Mouse (Mus musculus): Measurements from ENCODE around the gene Cdkal1.

The Cdkal1 gene

DNA sequence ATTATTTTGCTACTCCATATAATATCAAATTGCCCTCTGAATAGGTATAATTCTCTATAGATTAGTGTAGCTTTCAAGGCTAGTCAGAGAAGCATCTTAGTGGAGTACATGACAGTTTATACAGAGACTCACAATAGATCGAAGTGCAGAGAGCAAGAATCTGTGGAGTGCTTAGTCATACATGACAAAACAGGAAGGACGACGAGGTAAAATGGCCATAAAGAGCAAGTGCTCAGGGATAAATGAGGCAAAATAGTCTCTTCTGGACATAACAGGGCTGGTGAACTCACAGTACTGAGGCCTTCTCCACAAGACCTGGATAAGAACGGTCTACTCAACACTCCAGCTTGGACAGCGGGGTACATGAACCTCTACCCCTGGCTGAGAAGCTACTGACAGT lies 155.6 kb downstream of the Cdkal1 start:
- no peak for DNase-seq (ENCODE audit: low read depth, low spot score)

- DNase-seq (ENCODE audit: low read depth, low spot score): no peak
Measured at GRCm38 (mm10) chr13:29698307-29698985, 157.0 kb downstream of the Cdkal1 start.

GRCm38 (mm10) chr13:29697230-29697629 lies 158.2 kb downstream of the Cdkal1 start:
- no peak for DNase-seq (ENCODE audit: low read depth, low spot score)

GRCm38 (mm10) chr13:29690734-29691133 lies 164.7 kb downstream of the Cdkal1 start:
- DNase-seq (ENCODE audit: low read depth, low spot score): no peak

- no peak for DNase-seq (ENCODE audit: low read depth, low spot score)
Measured at GRCm38 (mm10) chr13:29688851-29689250, 166.6 kb downstream of the Cdkal1 start.

DNA sequence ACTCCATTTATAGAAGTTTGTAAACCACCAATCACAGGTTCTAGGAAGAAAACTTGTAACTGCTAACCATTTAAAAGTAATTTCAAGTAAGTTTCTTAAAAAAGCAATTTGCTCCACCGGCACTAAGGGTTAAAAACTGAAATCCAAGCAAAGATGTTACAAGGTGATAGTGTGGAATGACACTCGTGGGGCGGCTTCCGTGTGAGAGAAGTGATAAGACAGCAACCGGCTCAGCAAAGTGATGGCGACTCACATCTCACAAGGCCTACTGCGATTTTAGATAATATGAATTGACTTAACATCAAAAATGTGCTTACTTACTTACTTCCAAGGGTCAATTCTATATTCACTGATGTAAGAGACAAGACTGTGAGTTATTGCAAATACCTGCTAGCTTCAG lies 167.6 kb downstream of the Cdkal1 start:
- no peak for DNase-seq (ENCODE audit: low read depth, low spot score)

DNA sequence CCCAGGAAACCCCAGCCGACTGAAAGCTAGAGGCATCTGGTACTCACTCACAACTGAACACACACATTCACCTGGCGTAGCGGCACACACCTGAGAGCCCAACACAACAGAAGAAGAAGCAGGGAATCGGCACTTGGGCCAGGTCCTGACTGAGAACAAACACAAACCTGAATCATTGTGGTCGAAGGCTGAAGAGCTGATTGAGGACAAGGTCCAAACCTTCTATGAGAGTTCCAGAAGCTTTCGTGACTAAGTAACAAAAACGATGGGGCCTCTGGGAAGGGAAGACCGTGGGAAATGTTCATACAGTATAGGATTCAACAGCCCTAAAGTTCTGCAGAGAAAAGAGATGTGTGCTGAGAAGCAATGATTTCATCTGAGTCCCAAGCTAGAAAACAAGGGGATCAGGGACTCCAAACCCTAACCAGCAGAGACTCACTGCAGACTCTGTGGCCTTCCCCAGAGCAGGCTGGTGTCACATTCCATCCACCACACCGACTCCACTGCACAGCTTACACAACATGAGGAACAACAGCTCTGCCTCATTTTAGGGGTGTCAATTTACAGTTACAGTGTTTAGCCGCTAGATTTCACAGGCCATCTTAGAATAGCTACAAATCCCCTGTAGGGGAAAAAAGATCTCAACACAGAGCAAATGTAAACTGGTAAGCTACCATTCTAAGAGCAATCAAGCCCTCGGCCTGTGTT lies 175.8 kb downstream of the Cdkal1 start:
- no peak for DNase-seq (ENCODE audit: low read depth, low spot score)

GRCm38 (mm10) chr13:29677559-29677958 lies 177.9 kb downstream of the Cdkal1 start:
- no peak for DNase-seq (ENCODE audit: low read depth, low spot score)

GRCm38 (mm10) chr13:29670626-29671025 lies 184.8 kb downstream of the Cdkal1 start:
- no peak for DNase-seq (ENCODE audit: low read depth, low spot score)

GRCm38 (mm10) chr13:29663908-29664307 lies 191.6 kb downstream of the Cdkal1 start:
- DNase-seq (ENCODE audit: low read depth, low spot score): no peak

DNA sequence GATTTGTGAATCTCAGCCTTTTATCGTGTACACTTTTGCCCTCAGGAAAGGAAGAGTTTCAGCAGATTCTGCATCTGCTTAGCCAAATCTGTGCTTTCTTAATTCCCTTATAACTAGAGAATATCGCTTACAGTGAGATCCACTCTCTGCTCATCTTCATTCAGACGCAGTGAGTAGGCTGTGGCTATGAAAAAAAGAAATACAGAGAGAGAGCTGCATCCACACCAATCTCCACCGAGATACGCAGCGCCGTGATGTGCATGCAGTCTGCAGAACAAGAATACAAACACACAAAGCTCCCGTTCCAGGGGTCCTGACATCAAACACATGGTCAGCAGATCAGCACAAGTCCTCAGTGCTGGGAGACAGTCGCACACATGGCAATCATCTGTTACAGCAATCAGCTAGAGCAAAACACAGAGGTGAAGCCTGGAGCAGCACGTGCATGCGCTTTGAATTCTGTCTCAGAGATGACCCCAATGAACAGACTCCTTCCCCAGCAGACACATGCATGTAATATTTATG lies 199.6 kb downstream of the Cdkal1 start:
- no peak for DNase-seq (ENCODE audit: low read depth, low spot score)

- DNase-seq (ENCODE audit: low read depth, low spot score): no peak
Measured at GRCm38 (mm10) chr13:29653407-29653806, 202.1 kb downstream of the Cdkal1 start.

DNA sequence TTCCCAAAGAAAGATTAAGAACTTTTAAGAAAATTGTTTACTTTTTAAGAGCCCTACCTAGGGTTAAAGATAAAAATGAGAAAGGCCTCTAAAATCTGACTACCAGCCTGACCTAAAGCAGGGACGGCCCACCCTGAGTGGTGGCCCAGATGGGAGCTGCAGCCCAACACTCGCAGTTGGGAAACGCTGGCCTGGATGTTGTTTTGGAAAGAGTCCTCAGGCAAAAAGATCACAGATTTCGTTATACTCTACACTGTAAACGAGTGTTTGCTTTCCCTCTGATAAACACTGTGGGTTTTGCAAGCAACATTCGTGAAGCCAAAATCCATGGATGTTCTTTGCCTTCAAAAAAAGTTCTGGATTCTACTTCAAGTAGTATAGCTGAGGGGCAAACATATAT lies 202.7 kb downstream of the Cdkal1 start:
- DNase-seq (ENCODE audit: low read depth, low spot score): no peak

DNA sequence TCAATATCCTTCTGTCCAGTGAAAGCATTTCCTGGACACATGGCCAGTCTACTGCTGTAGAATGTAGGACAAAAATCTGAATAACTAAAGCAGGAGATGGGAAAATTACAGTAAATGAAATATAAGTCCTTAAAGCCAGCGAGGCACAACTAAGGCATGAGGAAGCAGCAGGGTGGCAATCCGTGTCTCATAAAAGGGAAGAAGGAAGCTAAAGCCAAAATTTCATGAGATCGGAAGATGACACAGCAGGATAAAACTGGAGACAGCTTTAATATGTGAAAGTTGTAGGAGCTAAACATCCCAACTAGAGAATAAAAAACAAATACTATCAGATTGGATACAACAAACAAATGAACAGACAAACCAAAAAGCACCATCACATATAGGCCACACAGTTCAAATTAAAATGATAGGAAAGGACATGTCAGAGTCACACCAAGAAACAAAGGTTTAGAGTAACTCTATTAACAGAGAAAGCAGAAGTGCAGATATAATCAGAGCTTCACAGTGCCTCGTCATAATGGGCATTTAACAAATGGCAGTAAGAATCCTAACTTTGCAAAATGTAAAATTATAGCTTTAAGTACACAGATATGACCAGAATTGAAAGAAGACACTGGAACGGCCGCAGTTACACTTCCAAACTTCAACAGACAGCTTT lies 204.8 kb downstream of the Cdkal1 start:
- no peak for DNase-seq (ENCODE audit: low read depth, low spot score)

DNA sequence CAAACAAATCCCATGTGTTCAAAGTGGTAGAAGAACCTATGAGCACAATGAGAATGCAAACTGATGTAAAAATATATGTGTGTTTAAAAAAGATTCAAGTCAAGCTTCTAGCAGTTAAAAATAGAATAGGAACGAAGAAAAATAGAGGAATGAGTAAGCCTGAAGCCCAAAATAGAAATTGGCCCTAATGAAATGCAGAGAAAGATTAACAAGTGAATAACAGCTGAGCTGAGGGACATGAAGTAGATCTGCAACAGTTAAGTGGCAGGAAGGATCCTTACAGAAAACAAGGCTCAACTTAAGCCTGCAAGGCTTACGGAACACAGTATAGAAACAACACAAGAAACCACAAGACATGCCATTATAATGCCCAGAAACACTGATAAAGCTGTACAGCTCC lies 205.9 kb downstream of the Cdkal1 start:
- DNase-seq (ENCODE audit: low read depth, low spot score): no peak

- DNase-seq (ENCODE audit: low read depth, low spot score): no peak
Measured at GRCm38 (mm10) chr13:29642226-29642625, 213.2 kb downstream of the Cdkal1 start.

DNA sequence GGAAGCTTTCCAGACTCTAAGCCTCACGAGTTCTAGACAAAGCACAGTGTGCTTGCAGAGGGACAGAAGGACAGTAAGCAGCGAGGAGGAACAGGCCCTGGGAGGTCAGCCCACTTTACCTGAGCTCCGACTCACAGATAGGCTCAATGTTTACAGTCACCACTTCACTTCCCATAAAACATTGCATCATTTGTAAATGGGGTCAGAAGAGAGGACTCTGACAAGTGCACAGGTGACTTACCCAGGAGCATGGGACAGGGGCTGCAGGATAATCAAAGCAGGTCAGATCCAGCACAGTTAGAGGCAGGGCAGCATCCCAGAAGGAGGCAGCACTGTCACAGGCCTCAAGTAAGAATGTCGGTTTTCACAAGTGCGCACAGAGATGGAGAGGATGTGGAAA lies 214.3 kb downstream of the Cdkal1 start:
- DNase-seq (ENCODE audit: low read depth, low spot score): no peak

GRCm38 (mm10) chr13:29640186-29640585 lies 215.3 kb downstream of the Cdkal1 start:
- no peak for DNase-seq (ENCODE audit: low read depth, low spot score)

- DNase-seq (ENCODE audit: low read depth, low spot score): no peak
Measured at GRCm38 (mm10) chr13:29638303-29638702, 217.2 kb downstream of the Cdkal1 start.

- DNase-seq (ENCODE audit: low read depth, low spot score): no peak
Measured at GRCm38 (mm10) chr13:29637788-29638187, 217.7 kb downstream of the Cdkal1 start.

DNA sequence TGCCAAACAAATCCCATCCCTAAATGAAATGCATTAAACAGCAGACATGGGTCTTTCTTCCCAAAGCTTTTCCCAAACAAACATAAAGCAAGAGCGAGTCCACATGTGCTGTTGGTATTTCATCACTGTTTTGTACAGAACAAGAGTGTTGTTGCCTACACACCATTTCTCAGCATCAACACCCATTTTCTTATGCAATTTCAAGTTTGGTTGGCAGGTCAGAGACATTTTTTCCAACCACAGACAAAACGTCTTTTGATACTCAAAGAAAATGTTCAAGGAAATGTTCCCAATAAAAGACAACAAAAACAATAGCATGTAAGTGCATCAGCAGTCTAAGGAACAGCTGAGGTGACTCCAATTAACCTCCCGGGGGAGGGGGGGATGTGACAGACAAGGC lies 219.9 kb downstream of the Cdkal1 start:
- no peak for DNase-seq (ENCODE audit: low read depth, low spot score)

- DNase-seq (ENCODE audit: low read depth, low spot score): no peak
Measured at GRCm38 (mm10) chr13:29631342-29631741, 224.1 kb downstream of the Cdkal1 start.

GRCm38 (mm10) chr13:29628607-29629006 lies 226.9 kb downstream of the Cdkal1 start:
- DNase-seq (ENCODE audit: low read depth, low spot score): no peak

All from telencephalon, adult 2 months (tissue).